Mouse (Mus musculus): ENCODE measurements around the gene Coa6.

Coa6 gene

DNA sequence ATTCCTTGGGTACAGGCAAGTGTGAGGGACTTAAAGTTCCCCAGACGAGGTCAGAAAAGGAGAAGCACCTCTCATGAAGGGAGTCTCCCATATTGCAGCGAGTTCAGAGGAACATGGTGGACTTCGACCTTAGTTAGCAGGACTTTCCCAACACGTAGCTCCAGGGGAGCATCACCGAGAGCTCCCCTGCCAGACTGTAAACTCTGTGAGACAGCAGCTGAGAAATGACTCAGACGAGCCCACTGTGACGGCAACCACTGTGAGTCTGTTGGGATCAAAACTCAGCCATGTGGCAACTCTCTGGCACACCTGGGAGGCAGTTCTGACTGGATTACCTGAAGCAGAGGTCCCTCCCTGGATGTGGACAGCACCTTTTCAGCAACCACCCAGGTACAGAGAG lies 41.8 kb downstream of the Coa6 start:
- DNase-seq (ENCODE audit: low spot score in 2 of 2): no peak

DNA sequence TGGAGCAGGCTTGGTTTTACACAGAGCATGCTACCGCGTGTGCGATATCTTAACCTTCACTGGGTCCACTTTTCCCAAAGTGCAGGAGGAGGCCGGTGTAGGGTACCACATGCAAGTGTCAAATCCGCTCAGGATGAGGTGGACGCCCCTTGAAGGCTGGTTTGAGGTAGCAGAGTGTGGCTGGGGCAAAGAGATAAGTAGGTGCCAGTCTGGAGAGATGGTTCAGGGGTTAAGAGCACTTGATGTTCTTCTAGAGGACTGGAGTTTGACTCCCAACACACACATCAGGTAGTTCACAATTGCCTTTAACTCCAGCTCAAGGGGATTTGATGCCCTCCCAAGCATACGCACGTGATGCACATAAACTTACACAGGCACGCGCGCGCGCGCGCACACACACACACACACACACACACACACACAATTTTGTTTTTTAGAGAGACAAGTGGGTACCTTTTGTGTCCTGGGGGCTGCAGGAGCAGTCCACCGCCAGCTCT lies 51.5 kb downstream of the Coa6 start:
- DNase-seq (ENCODE audit: low spot score in 2 of 2): no peak

DNA sequence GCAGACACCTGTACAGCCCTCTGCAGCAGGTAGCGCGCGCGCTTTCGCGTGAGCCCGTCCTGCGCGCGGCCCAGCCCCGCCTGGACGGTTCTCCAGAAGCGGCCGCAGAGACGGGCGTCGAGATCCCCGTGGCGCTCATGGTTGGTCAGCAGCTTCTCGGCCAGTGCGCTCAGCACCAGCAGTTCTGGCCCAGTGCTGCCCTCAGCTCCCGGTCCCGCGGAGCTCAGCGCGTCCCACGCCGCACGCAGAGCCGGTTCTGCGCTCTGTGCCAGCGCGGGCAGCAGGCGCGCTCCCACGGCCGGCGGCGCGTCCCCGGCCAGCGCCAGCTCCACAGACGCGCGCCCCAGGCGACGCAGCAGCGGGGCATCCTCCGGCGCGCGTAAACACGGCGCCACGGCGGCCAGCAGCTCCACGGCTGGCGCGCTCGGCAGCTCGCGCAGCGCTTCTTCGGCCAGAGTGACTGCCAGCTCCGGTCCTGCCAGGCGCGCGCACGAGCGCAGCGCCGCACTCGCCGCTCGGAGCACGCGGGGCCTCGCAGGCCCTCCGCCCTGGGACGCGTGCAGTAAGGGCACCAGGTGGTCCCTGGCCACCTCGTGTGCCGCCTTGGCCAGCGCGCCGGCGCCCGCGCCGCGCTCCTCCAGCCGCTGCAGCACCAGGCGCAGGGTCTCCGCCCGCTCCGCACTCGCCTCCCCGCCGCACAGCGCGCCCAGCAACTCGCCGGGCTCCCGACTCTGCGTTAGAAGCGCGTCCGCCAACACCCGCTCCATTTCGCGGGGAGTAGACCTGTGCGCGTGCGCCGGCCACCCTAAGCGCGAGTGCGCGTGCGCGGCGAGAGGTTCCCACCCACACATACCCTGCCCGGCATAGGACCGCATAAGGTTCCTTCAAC lies 52.2 kb downstream of the Coa6 start, which contains the start of gene Tarbp1:
Gene Tarbp1 (minus strand): TSS at position 767 of the 889 bp plus-strand sequence.
- DNase-seq (ENCODE audit: low spot score in 2 of 2): peak; percentile 85 to 90
